Mouse (Mus musculus): ENCODE measurements around the gene Qars. TPM values are rescaled to one million over a fixed set of nuclear protein-coding genes. Genes with fewer than 3 reads are reported as not detected.

Gene Qars
- polyA plus RNA-seq, 1 experiment from 2014 or later = 87.9 TPM

- Histone ChIP-seq H3K27me3 (ENCODE audit: insufficient read depth, low read length) (no peaks in the 10 kb centered on the region), H3K27ac (peak overlapping the region; percentile 92), H3K4me1 (replicated peaks; ENCODE audit: insufficient read depth, low read length) (peaks cover 16% of the 10 kb centered on the region), H3K36me3 (ENCODE audit: insufficient read depth, low read length) (peaks cover 28% of the 10 kb centered on the region; the same call in 1 of the 2 replicates), H3K4me2 (ENCODE audit: low read length) (peak overlapping the region; percentile 85), H3K9ac (ENCODE audit: low read depth, low read length) (no peak overlapping the region), H3K9me3 (replicated peaks; ENCODE audit: low read length) (no peaks in the 10 kb centered on the region), H3K4me3 (replicated peaks; ENCODE audit: low read depth, low read length) (no peak overlapping the region)
- 45% methylated on average over 10 of the region's 10 CpGs for WGBS
- ATAC-seq (replicated peaks; ENCODE audit: low FRiP score, low read depth) (no peak), DNase-seq (ENCODE audit: low spot score) (peak; percentile 87)
- no peak for TF ChIP-seq CTCF (IDR thresholded peaks at IDR 0.05; ENCODE audit: low read depth)
Measured at GRCm38 (mm10) chr9:108462192-108462591, 45.3 kb upstream of the Qars start.

DNA sequence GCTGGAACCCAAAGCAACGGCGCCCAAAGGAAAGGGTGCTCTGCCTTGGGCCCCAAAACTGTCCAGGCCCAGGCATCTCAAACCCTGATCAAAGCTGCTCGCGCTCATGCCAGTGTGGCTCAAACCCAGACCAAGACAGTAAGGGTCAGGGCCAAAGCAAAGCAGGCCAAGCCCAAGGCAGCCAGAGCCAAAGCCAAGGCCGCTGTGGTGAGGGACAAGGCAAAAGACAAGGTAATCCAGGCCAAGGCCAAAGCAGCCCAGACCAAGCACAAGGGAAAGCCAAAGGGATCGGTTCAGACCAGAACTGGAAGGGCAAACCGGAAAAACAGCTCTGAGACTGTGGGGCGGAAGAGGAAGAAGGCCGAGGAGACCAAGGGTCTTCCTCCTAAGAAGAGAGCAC, 43.8 kb upstream of the Qars start:
- no peak for ATAC-seq (replicated peaks; ENCODE audit: low FRiP score, low read depth)
- peaks cover 16% of the 10 kb centered on the region for H3K4me1 ChIP-seq (replicated peaks; ENCODE audit: insufficient read depth, low read length)
- no peaks in the 10 kb centered on the region for H3K9me3 ChIP-seq (replicated peaks; ENCODE audit: low read length)
- no peak for DNase-seq (ENCODE audit: low spot score)
- WGBS = 97% methylated on average over 9 of the region's 9 CpGs
- peaks cover 28% of the 10 kb centered on the region; the same call in 1 of the 2 replicates for H3K36me3 ChIP-seq (ENCODE audit: insufficient read depth, low read length)
- H3K27ac ChIP-seq = no peak overlapping the region
- no peak overlapping the region for H3K9ac ChIP-seq (ENCODE audit: low read depth, low read length)
- TF ChIP-seq CTCF (IDR thresholded peaks at IDR 0.05; ENCODE audit: low read depth) = no peak
- H3K27me3 ChIP-seq (ENCODE audit: insufficient read depth, low read length) = no peaks in the 10 kb centered on the region
- no peak overlapping the region for H3K4me2 ChIP-seq (ENCODE audit: low read length)
- no peak overlapping the region for H3K4me3 ChIP-seq (replicated peaks; ENCODE audit: low read depth, low read length)

DNA sequence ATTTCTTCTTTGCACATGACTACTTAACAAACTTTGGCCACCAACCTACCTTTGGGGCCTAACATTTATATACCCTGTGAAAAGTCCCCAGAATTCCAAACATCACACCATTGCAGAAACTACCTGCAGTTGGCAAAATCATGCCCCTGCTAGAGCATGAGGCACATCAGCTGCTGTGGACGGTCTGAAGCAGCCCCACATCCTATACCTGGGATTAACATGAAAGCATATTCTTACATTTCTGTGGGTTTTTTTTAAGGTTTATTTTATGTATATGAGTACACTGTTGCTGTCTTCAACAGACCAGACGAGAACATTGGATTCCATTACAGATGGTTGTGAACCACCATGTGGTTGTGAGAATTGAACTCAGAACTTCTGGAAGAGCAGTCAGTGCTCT, 41.3 kb upstream of the Qars start:
- 97% methylated on average over 2 of the region's 2 CpGs for WGBS
- peaks cover 15% of the 10 kb centered on the region for H3K4me1 ChIP-seq (replicated peaks; ENCODE audit: insufficient read depth, low read length)
- ATAC-seq (replicated peaks; ENCODE audit: low FRiP score, low read depth) (no peak), DNase-seq (ENCODE audit: low spot score) (no peak)
- no peak overlapping the region for H3K4me3 ChIP-seq (replicated peaks; ENCODE audit: low read depth, low read length)
- no peak overlapping the region for H3K27ac ChIP-seq
- no peak overlapping the region for H3K9ac ChIP-seq (ENCODE audit: low read depth, low read length)
- H3K27me3 ChIP-seq (ENCODE audit: insufficient read depth, low read length) = no peaks in the 10 kb centered on the region
- no peaks in the 10 kb centered on the region for H3K9me3 ChIP-seq (replicated peaks; ENCODE audit: low read length)
- H3K4me2 ChIP-seq (ENCODE audit: low read length) = no peak overlapping the region
- TF ChIP-seq CTCF (IDR thresholded peaks at IDR 0.05; ENCODE audit: low read depth) = no peak
- peaks cover 28% of the 10 kb centered on the region; the same call in 1 of the 2 replicates for H3K36me3 ChIP-seq (ENCODE audit: insufficient read depth, low read length)

GRCm38 (mm10) chr9:108469430-108469829, 38.1 kb upstream of the Qars start:
- H3K4me2 ChIP-seq (ENCODE audit: low read length) = no peak overlapping the region
- no peak for ATAC-seq (replicated peaks; ENCODE audit: low FRiP score, low read depth)
- no peak for TF ChIP-seq CTCF (IDR thresholded peaks at IDR 0.05; ENCODE audit: low read depth)
- no peak overlapping the region for H3K9ac ChIP-seq (ENCODE audit: low read depth, low read length)
- no peaks in the 10 kb centered on the region for H3K4me1 ChIP-seq (replicated peaks; ENCODE audit: insufficient read depth, low read length)
- no peaks in the 10 kb centered on the region for H3K9me3 ChIP-seq (replicated peaks; ENCODE audit: low read length)
- H3K4me3 ChIP-seq (replicated peaks; ENCODE audit: low read depth, low read length) = no peak overlapping the region
- 0 out of 2 replicates have a peak, but pooled peaks cover 14% of the 10 kb centered on the region for H3K36me3 ChIP-seq (ENCODE audit: insufficient read depth, low read length)
- H3K27me3 ChIP-seq (ENCODE audit: insufficient read depth, low read length) = no peaks in the 10 kb centered on the region
- DNase-seq (ENCODE audit: low spot score) = no peak
- WGBS = 33% methylated on average over 5 of the region's 5 CpGs
- H3K27ac ChIP-seq = no peak overlapping the region

- Histone ChIP-seq H3K9me3 (replicated peaks; ENCODE audit: low read length) (no peaks in the 10 kb centered on the region), H3K4me2 (ENCODE audit: low read length) (no peak overlapping the region), H3K27ac (no peak overlapping the region), H3K4me3 (replicated peaks; ENCODE audit: low read depth, low read length) (no peak overlapping the region), H3K36me3 (ENCODE audit: insufficient read depth, low read length) (0 out of 2 replicates have a peak, but pooled peaks cover 11% of the 10 kb centered on the region), H3K4me1 (replicated peaks; ENCODE audit: insufficient read depth, low read length) (no peaks in the 10 kb centered on the region), H3K9ac (ENCODE audit: low read depth, low read length) (no peak overlapping the region), H3K27me3 (ENCODE audit: insufficient read depth, low read length) (no peaks in the 10 kb centered on the region)
- no peak for ATAC-seq (replicated peaks; ENCODE audit: low FRiP score, low read depth)
- DNase-seq (ENCODE audit: low spot score) = no peak
- TF ChIP-seq CTCF (IDR thresholded peaks at IDR 0.05; ENCODE audit: low read depth) = no peak
- 36% methylated on average over 4 of the region's 4 CpGs for WGBS
Measured at GRCm38 (mm10) chr9:108469845-108470244, 37.7 kb upstream of the Qars start.

DNA sequence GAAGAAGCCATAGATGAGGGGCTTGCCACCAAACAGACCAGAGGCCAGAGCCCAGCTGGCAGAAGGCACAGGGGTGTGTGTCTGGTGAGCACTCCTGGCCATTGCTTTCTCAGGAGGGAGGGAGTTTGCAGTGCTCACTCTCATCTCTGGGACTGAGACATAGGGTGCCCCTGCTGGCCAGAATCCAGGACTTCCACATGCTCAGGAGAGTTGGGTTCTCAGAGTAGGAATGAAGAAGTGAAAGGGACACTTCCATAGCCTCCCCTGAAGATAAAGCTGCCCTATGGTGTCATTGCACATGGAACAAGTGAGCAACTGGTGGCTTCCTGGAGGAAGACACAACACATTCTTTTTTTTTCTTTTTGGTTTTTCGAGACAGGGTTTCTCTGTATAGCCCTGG, 33.0 kb upstream of the Qars start:
- WGBS = 67% methylated on average over 1 of the region's 1 CpGs
- Histone ChIP-seq H3K4me2 (ENCODE audit: low read length) (no peak overlapping the region), H3K36me3 (ENCODE audit: insufficient read depth, low read length) (no peaks in the 10 kb centered on the region), H3K27ac (no peak overlapping the region), H3K4me3 (replicated peaks; ENCODE audit: low read depth, low read length) (no peak overlapping the region), H3K9ac (ENCODE audit: low read depth, low read length) (no peak overlapping the region), H3K9me3 (replicated peaks; ENCODE audit: low read length) (no peaks in the 10 kb centered on the region), H3K4me1 (replicated peaks; ENCODE audit: insufficient read depth, low read length) (peaks cover 6% of the 10 kb centered on the region; the same call in 1 of the 2 replicates), H3K27me3 (ENCODE audit: insufficient read depth, low read length) (no peaks in the 10 kb centered on the region)
- ATAC-seq (replicated peaks; ENCODE audit: low FRiP score, low read depth) = no peak
- no peak for DNase-seq (ENCODE audit: low spot score)
- TF ChIP-seq CTCF (IDR thresholded peaks at IDR 0.05; ENCODE audit: low read depth) = peak; percentile 41; the same call in 1 of the 2 replicates

- peak overlapping the region; percentile 55; the same call in 1 of the 2 replicates for H3K9ac ChIP-seq (ENCODE audit: low read depth, low read length)
- peak overlapping the region; percentile 86 for H3K4me2 ChIP-seq (ENCODE audit: low read length)
- ATAC-seq (replicated peaks; ENCODE audit: low FRiP score, low read depth) = peak; percentile 74
- WGBS = under 1% methylated on average over 20 of the region's 20 CpGs
- 0 out of 2 replicates have a peak, but pooled peaks have one; percentile 5 for TF ChIP-seq CTCF (IDR thresholded peaks at IDR 0.05; ENCODE audit: low read depth)
- H3K4me1 ChIP-seq (replicated peaks; ENCODE audit: insufficient read depth, low read length) = peaks cover 13% of the 10 kb centered on the region
- H3K9me3 ChIP-seq (replicated peaks; ENCODE audit: low read length) = no peaks in the 10 kb centered on the region
- peaks cover 13% of the 10 kb centered on the region for H3K36me3 ChIP-seq (ENCODE audit: insufficient read depth, low read length)
- no peaks in the 10 kb centered on the region for H3K27me3 ChIP-seq (ENCODE audit: insufficient read depth, low read length)
- peak overlapping the region; percentile 89 for H3K27ac ChIP-seq
- peak; percentile 94 for DNase-seq (ENCODE audit: low spot score)
- H3K4me3 ChIP-seq (replicated peaks; ENCODE audit: low read depth, low read length) = peak overlapping the region; percentile 47
Measured at GRCm38 (mm10) chr9:108478638-108479156, 28.8 kb upstream of the Qars start.

Measured in kidney, postnatal 0 days (tissue).